23 mouse cellular contexts compared by ENCODE assay signal in genomic region chr1:42724881-42725280, GRCm38 (mm10). TPM values are rescaled to one million over a fixed set of nuclear protein-coding genes. Genes with fewer than 3 reads are reported as not detected.
"Had no signal": no experiment of that assay in that cellular context is flagged by ENCODE, and none has a peak within 500 bp of the region (broad histone marks: within the 10 kb centered on the region; RNA-seq: fewer than 3 reads in every experiment).

No protein-coding gene starts in this region.

- ATAC-seq: liver, postnatal 0 days; lung, postnatal 0 days; midbrain, embryonic 13.5 days; midbrain, embryonic 16.5 days had no signal

- H3K9me3 ChIP-seq: liver, embryonic 15.5 days; lung, embryonic 15.5 days; midbrain, embryonic 10.5 days; midbrain, embryonic 13.5 days; neural tube, embryonic 13.5 days; neural tube, embryonic 15.5 days had no signal

- H3K27ac ChIP-seq: liver, embryonic 15.5 days; lung, embryonic 15.5 days; midbrain, embryonic 10.5 days; midbrain, embryonic 13.5 days; neural tube, embryonic 13.5 days; neural tube, embryonic 15.5 days had no signal

- DNase-seq: liver, postnatal 0 days; lung, adult 2 months; lung, postnatal 14 days; lung, postnatal 36 days; retina, postnatal 1 day; right cerebral cortex, adult 18-20 months; right cerebral cortex, postnatal 25 days; right cerebral cortex, postnatal 4 days; spleen, adult 18-20 months; thymus, adult 18-20 months; thymus, postnatal 14 days; thymus, postnatal 36 days had no signal

- H3K27me3 ChIP-seq: liver, embryonic 15.5 days; midbrain, embryonic 13.5 days; neural tube, embryonic 13.5 days; neural tube, embryonic 15.5 days had no signal

- H3K4me2 ChIP-seq: liver, embryonic 15.5 days; lung, embryonic 15.5 days; midbrain, embryonic 13.5 days; neural tube, embryonic 13.5 days; neural tube, embryonic 15.5 days had no signal

- H3K9ac ChIP-seq: liver, embryonic 15.5 days; liver, postnatal 0 days; lung, embryonic 15.5 days; midbrain, embryonic 13.5 days; neural tube, embryonic 13.5 days; neural tube, embryonic 15.5 days had no signal

- H3K4me1 ChIP-seq: liver, embryonic 15.5 days; lung, embryonic 15.5 days; midbrain, embryonic 10.5 days; midbrain, embryonic 13.5 days; neural tube, embryonic 13.5 days; neural tube, embryonic 15.5 days had no signal

- H3K36me3 ChIP-seq: liver, embryonic 15.5 days; lung, embryonic 15.5 days; midbrain, embryonic 10.5 days; midbrain, embryonic 13.5 days; neural tube, embryonic 13.5 days; neural tube, embryonic 15.5 days had no signal

- H3K4me3 ChIP-seq: liver, embryonic 15.5 days; lung, embryonic 15.5 days; midbrain, embryonic 10.5 days; midbrain, embryonic 13.5 days; myocyte; neural tube, embryonic 13.5 days; neural tube, embryonic 15.5 days had no signal

RNA-seq across cellular contexts. Expression of gene Pou3f3, which starts 29.3 kb away (rescaled TPM):
- polyA plus RNA-seq: liver, postnatal 0 days; myocyte; small intestine, adult 2 months; stomach, embryonic 16.5 days had no signal
